Mouse (Mus musculus): Measurements from ENCODE around the gene Vmn2r93. TPM values are rescaled to one million over a fixed set of nuclear protein-coding genes. Genes with fewer than 3 reads are reported as not detected.

Gene Vmn2r93
- polyA plus RNA-seq (2014; fragmentation: Nextera tagmentation; extraction: Ambion mirVana), result not detected in 2 replicates

DNA sequence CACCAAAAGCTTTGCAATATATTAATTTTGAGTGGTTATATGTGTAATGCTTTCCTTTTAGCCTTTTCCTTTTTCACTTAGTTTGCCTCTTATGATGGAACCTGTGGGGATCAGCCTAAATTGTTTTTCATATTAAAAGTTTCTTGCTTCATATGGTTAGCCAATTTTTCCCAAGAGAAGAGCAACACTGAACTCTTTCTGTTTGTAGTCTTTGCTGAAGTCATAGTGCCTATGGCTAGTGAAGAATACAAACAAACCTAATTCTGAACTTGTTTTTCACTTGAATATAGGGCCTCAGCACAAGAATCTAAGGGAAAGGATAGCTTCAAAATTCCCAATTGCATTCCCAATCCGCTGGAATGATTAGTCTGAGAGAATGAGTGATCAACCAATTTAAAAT lies at the start of gene Vmn2r93:
Gene Vmn2r93, plus strand, starts transcription at position 301 of the 400 bp plus-strand sequence.
- Histone ChIP-seq H3K27me3 (ENCODE audit: insufficient read depth, low read length) (no peaks in the 10 kb centered on the region), H3K9me3 (ENCODE audit: low read depth, low read length) (peaks cover 2% of the 10 kb centered on the region; the same call in 1 of the 2 replicates), H3K36me3 (ENCODE audit: insufficient read depth) (no peaks in the 10 kb centered on the region), H3K9ac (no peak within 1 kb of the TSS), H3K4me3 (ENCODE audit: low read depth, low read length) (no peak within 1 kb of the TSS), H3K4me2 (no peak within 1 kb of the TSS), H3K27ac (ENCODE audit: low read depth) (no peak within 1 kb of the TSS), H3K4me1 (ENCODE audit: insufficient read depth) (no peaks in the 10 kb centered on the region)
- no peak for DNase-seq
- no peak for TF ChIP-seq CTCF (IDR thresholded peaks at IDR 0.05; ENCODE audit: low read depth)
- 37% methylated on average over 1 of the region's 1 CpGs for WGBS
- no peak for ATAC-seq (ENCODE audit: insufficient read depth)

- Histone ChIP-seq H3K36me3 (ENCODE audit: insufficient read depth) (no peaks in the 10 kb centered on the region), H3K4me2 (no peak within 1 kb of the TSS), H3K9me3 (ENCODE audit: low read depth, low read length) (no peaks in the 10 kb centered on the region), H3K4me1 (ENCODE audit: insufficient read depth) (no peaks in the 10 kb centered on the region), H3K9ac (no peak within 1 kb of the TSS), H3K27me3 (ENCODE audit: insufficient read depth, low read length) (no peaks in the 10 kb centered on the region), H3K4me3 (ENCODE audit: low read depth, low read length) (no peak within 1 kb of the TSS), H3K27ac (ENCODE audit: low read depth) (no peak within 1 kb of the TSS)
- ATAC-seq (ENCODE audit: insufficient read depth) (no peak), DNase-seq (no peak)
- TF ChIP-seq CTCF (IDR thresholded peaks at IDR 0.05; ENCODE audit: low read depth), result no peak
- 60% methylated on average over 2 of the region's 2 CpGs for WGBS
Measured at GRCm38 (mm10) chr17:18277656-18278055, 20.2 kb upstream of the Vmn2r93 start, which contains the start of gene Vmn2r94. TSS of gene Vmn2r94 (minus strand) at chr17:18277756.

DNA sequence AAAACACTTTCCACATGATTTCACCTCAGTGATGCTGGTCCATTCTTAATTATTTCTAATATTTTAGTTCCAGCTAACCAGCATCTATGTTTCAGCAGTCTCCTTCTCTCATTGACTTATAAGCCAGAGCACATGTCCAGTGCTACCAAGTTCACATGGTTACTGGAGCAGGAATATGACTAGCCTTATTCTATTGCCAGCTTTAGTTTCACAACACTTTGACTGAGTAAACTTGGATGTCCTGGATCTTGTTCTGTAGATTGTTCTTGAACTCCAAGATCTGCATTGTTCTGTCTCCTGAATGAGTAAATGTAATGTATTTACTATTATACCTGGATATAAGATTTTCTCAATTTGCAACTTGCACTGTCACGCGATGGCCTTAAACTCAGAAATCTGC lies 25.1 kb downstream of the Vmn2r93 start:
- 94% methylated on average over 2 of the region's 2 CpGs for WGBS
- no peak for DNase-seq
- Histone ChIP-seq H3K4me1 (ENCODE audit: insufficient read depth) (no peaks in the 10 kb centered on the region), H3K36me3 (ENCODE audit: insufficient read depth) (no peaks in the 10 kb centered on the region), H3K9ac (no peak overlapping the region), H3K27ac (ENCODE audit: low read depth) (no peak overlapping the region), H3K4me2 (no peak overlapping the region), H3K27me3 (ENCODE audit: insufficient read depth, low read length) (no peaks in the 10 kb centered on the region), H3K4me3 (ENCODE audit: low read depth, low read length) (no peak overlapping the region), H3K9me3 (ENCODE audit: low read depth, low read length) (no peaks in the 10 kb centered on the region)
- no peak for ATAC-seq (ENCODE audit: insufficient read depth)
- no peak for TF ChIP-seq CTCF (IDR thresholded peaks at IDR 0.05; ENCODE audit: low read depth)

DNA sequence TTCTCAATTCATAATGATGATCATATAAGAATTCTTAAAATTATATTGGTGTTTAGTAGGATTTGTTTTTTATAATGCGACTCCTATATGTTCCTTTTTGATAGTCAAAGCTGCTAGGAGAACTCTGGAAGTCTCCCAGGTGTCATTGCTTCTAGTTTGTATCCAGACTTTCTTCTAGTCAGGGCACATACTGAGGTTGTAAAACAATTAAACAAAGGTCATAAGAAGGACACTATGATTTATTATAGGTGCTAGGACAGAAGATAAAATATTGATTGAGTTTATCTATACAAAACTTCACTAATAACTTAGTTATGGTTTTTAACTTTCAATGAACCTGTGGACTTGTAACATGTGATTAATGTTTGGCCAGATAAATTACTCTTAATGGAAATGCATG lies 62.1 kb downstream of the Vmn2r93 start:
- H3K9ac ChIP-seq, result no peak overlapping the region
- H3K4me1 ChIP-seq (ENCODE audit: insufficient read depth), result no peaks in the 10 kb centered on the region
- no peak for DNase-seq
- TF ChIP-seq CTCF (IDR thresholded peaks at IDR 0.05; ENCODE audit: low read depth), result no peak
- 61% methylated on average over 1 of the region's 1 CpGs for WGBS
- H3K9me3 ChIP-seq (ENCODE audit: low read depth, low read length), result no peaks in the 10 kb centered on the region; the same call in 1 of the 2 replicates
- H3K36me3 ChIP-seq (ENCODE audit: insufficient read depth), result no peaks in the 10 kb centered on the region
- H3K4me2 ChIP-seq, result no peak overlapping the region
- ATAC-seq (ENCODE audit: insufficient read depth), result no peak
- H3K27me3 ChIP-seq (ENCODE audit: insufficient read depth, low read length), result no peaks in the 10 kb centered on the region
- H3K4me3 ChIP-seq (ENCODE audit: low read depth, low read length), result no peak overlapping the region
- no peak overlapping the region for H3K27ac ChIP-seq (ENCODE audit: low read depth)

GRCm38 (mm10) chr17:18360602-18361001 lies 62.7 kb downstream of the Vmn2r93 start:
- H3K36me3 ChIP-seq (ENCODE audit: insufficient read depth), result no peaks in the 10 kb centered on the region
- ATAC-seq (ENCODE audit: insufficient read depth), result no peak
- no peaks in the 10 kb centered on the region for H3K9me3 ChIP-seq (ENCODE audit: low read depth, low read length)
- H3K4me3 ChIP-seq (ENCODE audit: low read depth, low read length), result no peak overlapping the region
- H3K4me2 ChIP-seq, result no peak overlapping the region
- DNase-seq, result no peak
- no peak overlapping the region for H3K9ac ChIP-seq
- H3K27me3 ChIP-seq (ENCODE audit: insufficient read depth, low read length), result no peaks in the 10 kb centered on the region
- WGBS, result 44% methylated on average over 3 of the region's 3 CpGs
- TF ChIP-seq CTCF (IDR thresholded peaks at IDR 0.05; ENCODE audit: low read depth), result no peak
- no peaks in the 10 kb centered on the region for H3K4me1 ChIP-seq (ENCODE audit: insufficient read depth)
- H3K27ac ChIP-seq (ENCODE audit: low read depth), result no peak overlapping the region

Other genes with a start within 250 kb of the Vmn2r93 start
- gene Vmn2r124, start 248.7 kb upstream of the Vmn2r93 start, polyA plus RNA-seq (2014; fragmentation: Nextera tagmentation; extraction: Ambion mirVana), result not detected in 2 replicates
- gene Vmn2r91, start 213.1 kb upstream of the Vmn2r93 start, polyA plus RNA-seq (2014; fragmentation: Nextera tagmentation; extraction: Ambion mirVana), result not detected in 2 replicates
- not detected in 2 replicates for gene Vmn2r92, start 146.2 kb upstream of the Vmn2r93 start, polyA plus RNA-seq (2014; fragmentation: Nextera tagmentation; extraction: Ambion mirVana)
- gene Vmn2r94, start 20.3 kb upstream of the Vmn2r93 start, polyA plus RNA-seq (2014; fragmentation: Nextera tagmentation; extraction: Ambion mirVana), result not detected in 2 replicates
- gene Vmn2r95, start 126.0 kb downstream of the Vmn2r93 start, polyA plus RNA-seq (2014; fragmentation: Nextera tagmentation; extraction: Ambion mirVana), result not detected in 2 replicates